Mouse (Mus musculus) gastrocnemius, postnatal 36 days (tissue): ENCODE results near the gene A830031A19Rik. TPM values are rescaled to one million over a fixed set of nuclear protein-coding genes. Genes with fewer than 3 reads are reported as not detected.

Experiments used
- DNase-seq, 2 experiments: peaks; one replicate each; pipeline ENCODE4 v3.0.0; 2022
- intact Hi-C: fragments of 180-260 bp; cut with DNase I; formaldehyde crosslinking; loops from one replicate; pipeline ENCODE4 v1.15.1; 2025
- microRNA-seq, 2 experiments: library from miRNA; unstranded; fragments of <30 nt; microRNA quantifications; one replicate each; pipeline ENCODE4 v1.2.0; 2021
- total RNA-seq, 2 experiments: library from RNA; stranded (reverse); gene quantifications; 2 replicates each; pipeline ENCODE4 v1.2.3; 2021

A830031A19Rik gene
- total RNA-seq, 2 experiments from 2014 or later: not detected

DNA sequence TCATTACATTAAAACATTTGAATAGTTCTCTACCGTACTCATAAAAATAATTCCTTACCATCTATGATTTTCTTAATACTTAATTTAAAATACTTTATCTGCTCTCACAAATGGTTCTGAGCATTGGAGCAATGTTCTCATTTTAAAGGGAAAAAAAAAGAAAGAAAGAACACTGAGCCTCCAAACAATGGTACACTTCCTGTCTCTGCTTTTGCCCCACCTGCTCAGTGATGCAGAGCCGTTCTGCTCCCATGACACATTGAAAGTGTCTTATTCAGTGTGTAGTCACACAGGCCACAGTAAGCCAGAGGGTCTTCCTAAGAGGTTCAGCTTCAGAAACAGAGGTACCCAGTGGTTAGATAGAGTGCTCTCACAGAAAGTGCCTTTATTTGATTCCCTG lies 56.1 kb downstream of the A830031A19Rik start:
- intact Hi-C loops: no loop called here

GRCm38 (mm10) chr11:24016647-24017179 lies 58.1 kb downstream of the A830031A19Rik start:
- intact Hi-C loops: no loop called here
- no peak for DNase-seq

More for the DNA sequence above, 56.1 kb downstream of the A830031A19Rik start:
- no peak for DNase-seq

DNA sequence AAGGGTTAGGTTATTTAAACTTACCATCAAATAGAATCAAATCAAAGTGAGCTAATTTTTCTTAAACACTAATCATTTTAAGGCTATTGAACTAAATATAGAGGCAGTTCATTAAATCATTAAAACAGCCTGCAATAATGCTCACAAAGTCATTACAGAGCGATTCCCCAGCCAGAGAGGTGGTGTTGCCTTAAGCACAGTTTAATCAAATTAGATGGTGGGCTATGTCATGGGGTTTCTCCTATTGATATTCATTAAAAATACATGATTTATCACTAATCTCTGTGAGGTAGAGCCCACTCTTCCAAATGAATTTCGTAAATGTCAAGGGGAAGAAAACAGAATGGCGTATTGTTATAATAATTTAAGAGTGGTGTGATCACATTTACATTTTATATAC lies 58.8 kb downstream of the A830031A19Rik start:
- intact Hi-C loops: no loop called here

DNA sequence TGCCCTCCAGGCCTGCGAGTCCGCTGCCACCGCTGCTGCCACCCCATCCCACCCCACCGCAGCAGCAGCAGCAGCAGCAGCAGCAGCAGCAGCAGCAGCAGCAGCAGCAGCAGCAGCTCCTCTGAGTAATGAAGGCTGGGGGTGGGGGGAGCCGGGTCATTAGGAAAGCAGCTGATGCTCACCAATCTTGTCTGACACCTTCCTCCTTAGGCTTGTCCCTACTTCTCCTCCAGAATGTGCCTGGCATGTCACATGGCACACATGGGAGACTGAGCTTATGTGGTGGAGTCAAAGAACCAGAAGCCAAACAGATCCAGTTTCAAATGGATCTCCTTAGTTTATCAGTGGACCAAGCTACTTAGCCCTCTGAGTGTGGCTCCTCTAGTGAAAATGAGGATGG lies 60.2 kb downstream of the A830031A19Rik start:
- DNase-seq: no peak
- intact Hi-C loops: no loop called here

More for the DNA sequence above, 58.8 kb downstream of the A830031A19Rik start:
- no peak for DNase-seq

GRCm38 (mm10) chr11:24012301-24012700 lies 62.6 kb downstream of the A830031A19Rik start:
- intact Hi-C loops: no loop called here
- DNase-seq: no peak

DNA sequence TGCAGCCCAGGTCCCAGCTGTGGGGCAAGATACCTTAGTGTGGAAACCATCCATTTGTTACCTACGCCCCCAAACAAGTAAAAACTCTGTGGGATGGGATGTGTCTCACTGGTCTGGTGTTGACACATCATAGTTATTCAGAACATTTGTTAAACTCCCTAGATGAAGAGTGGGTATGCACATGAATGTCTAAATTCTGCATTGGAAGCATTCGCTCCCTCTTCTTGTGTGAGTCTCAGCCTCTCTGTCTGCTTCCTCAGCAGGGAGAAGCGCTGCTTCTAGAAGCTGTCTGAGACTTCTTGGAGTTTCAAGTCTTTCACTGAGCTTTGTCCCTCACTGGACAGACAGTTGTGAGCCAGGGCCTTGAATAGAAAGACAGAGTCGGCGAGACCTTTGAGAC lies 65.9 kb downstream of the A830031A19Rik start:
- no peak for DNase-seq
- intact Hi-C loops: no loop called here

DNA sequence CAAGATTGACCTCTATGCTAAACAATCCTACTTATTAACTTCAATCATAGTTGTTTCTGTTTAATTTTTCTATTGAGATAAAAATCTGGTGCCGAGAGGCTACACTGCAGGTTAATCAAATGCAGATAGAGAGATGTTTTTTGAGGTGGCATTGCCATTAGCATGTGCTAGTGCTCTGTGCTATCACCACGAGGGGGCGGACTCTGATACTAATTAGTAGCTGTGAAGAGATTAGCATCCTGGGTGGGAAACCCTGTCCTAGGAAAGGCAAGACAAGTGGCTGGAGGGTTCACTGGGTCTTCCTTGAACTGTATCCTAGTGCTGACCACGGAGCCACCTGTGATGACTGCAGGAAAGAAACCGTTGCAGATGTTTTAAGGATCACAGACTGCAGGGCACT lies 66.6 kb downstream of the A830031A19Rik start:
- intact Hi-C loops: no loop called here
- DNase-seq: no peak

DNA sequence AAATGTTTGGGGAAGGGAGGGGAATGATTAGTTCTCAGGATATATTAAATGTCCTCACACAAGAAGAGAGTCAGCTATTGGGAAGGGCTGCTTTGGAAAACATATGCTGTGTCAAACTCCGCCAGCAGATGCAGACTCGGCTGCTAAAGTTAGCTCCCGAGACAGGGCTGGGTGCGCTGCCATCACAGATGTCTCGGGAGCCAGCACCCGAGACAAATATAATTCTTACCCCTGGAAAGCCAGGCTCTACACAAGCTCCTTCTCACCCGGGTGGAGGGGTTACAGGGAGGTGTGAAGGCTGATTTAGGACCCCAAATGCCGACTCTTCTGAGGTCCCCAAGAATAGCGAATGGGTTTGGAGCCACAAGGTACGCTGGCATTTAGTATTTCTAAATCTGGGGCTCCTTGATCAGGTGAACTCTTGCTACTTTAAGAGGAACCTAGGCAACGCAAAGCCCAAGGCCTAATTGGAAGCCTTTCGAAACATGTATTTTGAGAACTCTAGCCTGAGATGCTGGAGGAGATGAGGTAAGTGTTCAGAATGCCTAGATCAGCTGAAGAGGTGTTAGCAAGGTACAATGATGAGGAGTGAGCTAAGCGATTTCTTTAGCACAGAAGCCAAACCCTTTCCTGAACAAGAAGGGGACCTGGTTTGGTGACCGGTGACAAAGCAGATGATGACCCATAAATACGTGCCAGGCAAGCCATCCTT lies 69.3 kb downstream of the A830031A19Rik start:
- DNase-seq: no peak

GRCm38 (mm10) chr11:24000675-24001074 lies 74.2 kb downstream of the A830031A19Rik start:
- no peak for DNase-seq
- intact Hi-C loops: no loop called here

More for the DNA sequence above, 69.3 kb downstream of the A830031A19Rik start:
- intact Hi-C loops: no loop called here

Small RNA genes lying within 50 kb of the gene (microRNA-seq; reads per million reads assigned to microRNA genes)
- 0 reads per million in 2 experiments for gene Gm44381

Other genes with a start within 250 kb of the A830031A19Rik start
- 1 to 10 TPM; 3.2 to 4.0 TPM for gene Papolg, start 179.8 kb downstream of the A830031A19Rik start, total RNA-seq
- gene Bcl11a, start 3.0 kb upstream of the A830031A19Rik start, total RNA-seq: under 1 TPM; 0.05 to 0.07 TPM